Mouse (Mus musculus) midbrain, embryonic 10.5 days (tissue): ENCODE results near the gene Iqch. TPM values are rescaled to one million over a fixed set of nuclear protein-coding genes. Genes with fewer than 3 reads are reported as not detected.

Experiments
- DNase-seq: peaks from one replicate; pipeline ENCODE4 v3.0.0-alpha.2; 2017; ENCODE audit warnings: low spot score
- H3K27ac ChIP-seq: fragments of 300-500 bp; sonication (generic); replicated peaks from 2 replicates; pipeline ENCODE4 v1.5.1; 2016; ENCODE audit warnings: mild to moderate bottlenecking
- H3K27me3 ChIP-seq: fragments of 300-500 bp; sonication (generic); 2 replicates; pipeline ENCODE4 v1.6.1; 2016; ENCODE audit warnings: low read depth, mild to moderate bottlenecking; ENCODE audit not compliant: poor library complexity, severe bottlenecking
- H3K36me3 ChIP-seq: fragments of 300-500 bp; sonication (generic); 2 replicates; pipeline ENCODE4 v1.6.1; 2016; ENCODE audit warnings: mild to moderate bottlenecking, moderate library complexity
- H3K4me1 ChIP-seq: fragments of 300-500 bp; sonication (generic); 2 replicates; pipeline ENCODE4 v1.6.1; 2016
- H3K4me3 ChIP-seq: fragments of 300-500 bp; sonication (generic); 2 replicates; pipeline ENCODE4 v1.5.1; 2016; ENCODE audit warnings: mild to moderate bottlenecking, moderate library complexity
- H3K9me3 ChIP-seq: fragments of 300-500 bp; sonication (generic); replicated peaks from 2 replicates; pipeline ENCODE4 v1.6.1; 2016; ENCODE audit warnings: mild to moderate bottlenecking
- WGBS: fragments of 180-500 bp; shearing (Covaris S2); methylation state at CpG from one replicate; pipeline ENCODE4 v1.1.7; 2016; 5-methylcytosine and 5-hydroxymethylcytosine counted together
- polyA plus RNA-seq: library from polyadenylated mRNA; unstranded; fragments of >200 nt; fragmentation: Nextera tagmentation; extraction: Ambion mirVana; gene quantifications from 2 replicates; pipeline ENCODE4 v1.2.1, GENCODE M21; 2016

Gene Iqch
- polyA plus RNA-seq, 1 experiment from 2014 or later, result 0.10 TPM

DNA sequence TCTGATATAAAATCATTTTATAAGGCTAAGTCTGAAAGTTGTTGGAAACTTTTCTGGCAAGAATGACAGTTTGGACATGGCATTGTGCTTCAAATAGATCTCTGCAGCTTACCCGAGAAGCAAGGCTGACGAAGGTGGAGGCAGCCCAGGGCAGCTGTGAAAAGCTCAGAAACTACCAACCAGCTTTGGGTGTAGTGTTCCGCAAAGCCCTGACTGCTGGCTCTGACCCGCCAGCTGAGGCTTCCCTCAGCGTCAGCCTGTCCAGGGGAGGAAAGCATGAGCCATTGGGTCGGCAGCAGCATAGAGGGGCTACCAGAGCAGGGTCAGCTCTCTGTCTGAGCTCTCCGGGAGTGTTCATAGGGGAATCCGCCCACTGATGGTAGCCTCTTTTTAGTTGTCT lies 7.0 kb upstream of the Iqch start:
- 0 out of 2 replicates have a peak, but pooled peaks cover 5% of the 10 kb centered on the region for H3K36me3 ChIP-seq
- 72% methylated on average over 8 of the region's 8 CpGs for WGBS

DNA sequence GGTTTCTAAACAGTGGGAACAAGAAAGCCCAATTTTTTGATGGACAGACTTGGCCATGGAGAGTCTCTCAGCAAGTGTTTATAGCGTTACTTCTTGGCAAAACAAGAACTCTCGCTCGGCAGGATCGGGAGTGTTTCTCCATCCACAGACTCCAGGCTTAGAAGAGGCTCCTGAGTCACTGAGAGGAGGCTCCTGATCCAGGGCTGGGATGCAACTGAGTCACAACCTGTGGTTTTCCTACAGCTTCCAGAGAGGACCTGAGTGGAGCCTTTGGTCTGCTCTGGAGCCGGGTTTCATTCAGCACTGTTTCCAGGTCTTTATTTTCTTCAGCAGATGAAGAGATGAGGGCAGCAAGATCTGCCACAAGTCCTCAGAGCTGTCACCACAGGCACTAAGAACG lies 5.7 kb upstream of the Iqch start:
- Histone ChIP-seq H3K4me1 (peaks cover 77% of the 10 kb centered on the region), H3K27me3 (no peaks in the 10 kb centered on the region), H3K27ac (no peak overlapping the region; the same call in 1 of the 2 replicates), H3K4me3 (no peak overlapping the region), H3K9me3 (no peaks in the 10 kb centered on the region), H3K36me3 (0 out of 2 replicates have a peak, but pooled peaks cover 5% of the 10 kb centered on the region)
- no peak for DNase-seq
- WGBS, result 77% methylated on average over 6 of the region's 6 CpGs

More for the DNA sequence above, 7.0 kb upstream of the Iqch start:
- Histone ChIP-seq H3K4me1 (peaks cover 71% of the 10 kb centered on the region), H3K27ac (no peak overlapping the region), H3K27me3 (no peaks in the 10 kb centered on the region), H3K4me3 (no peak overlapping the region), H3K9me3 (no peaks in the 10 kb centered on the region)
- no peak for DNase-seq

DNA sequence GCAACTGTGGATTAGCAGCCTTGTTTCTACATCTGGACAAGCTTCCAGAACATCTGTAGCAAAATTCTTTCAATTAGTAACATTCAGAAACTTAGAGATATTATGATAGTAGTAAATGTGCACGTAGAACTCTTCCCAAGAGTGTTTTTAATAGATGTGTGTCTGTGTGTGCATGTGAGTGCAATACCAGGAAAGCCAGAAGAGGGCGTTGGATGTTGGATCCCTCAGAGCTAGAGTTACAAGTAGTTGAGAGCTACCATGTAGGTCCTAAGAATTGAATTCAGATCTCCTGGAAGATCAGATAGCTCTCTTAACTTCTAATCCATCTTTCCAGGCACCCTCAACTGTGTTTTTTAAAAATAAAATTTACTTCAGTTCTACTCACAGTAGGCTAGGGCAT lies 4.3 kb upstream of the Iqch start:
- no peaks in the 10 kb centered on the region for H3K27me3 ChIP-seq
- H3K27ac ChIP-seq, result no peak overlapping the region
- H3K4me1 ChIP-seq, result peaks cover 69% of the 10 kb centered on the region
- H3K9me3 ChIP-seq, result no peaks in the 10 kb centered on the region
- DNase-seq, result no peak
- no peak overlapping the region for H3K4me3 ChIP-seq
- 78% methylated on average over 2 of the region's 2 CpGs for WGBS
- H3K36me3 ChIP-seq, result 0 out of 2 replicates have a peak, but pooled peaks cover 5% of the 10 kb centered on the region

GRCm38 (mm10) chr9:63603849-63604248 lies 1.6 kb upstream of the Iqch start:
- Histone ChIP-seq H3K27me3 (no peaks in the 10 kb centered on the region; the same call in 1 of the 2 replicates), H3K9me3 (no peaks in the 10 kb centered on the region), H3K36me3 (no peaks in the 10 kb centered on the region), H3K4me1 (peaks cover 45% of the 10 kb centered on the region), H3K4me3 (peak overlapping the region; percentile 94; the same call in 1 of the 2 replicates), H3K27ac (no peak overlapping the region)
- 69% methylated on average over 6 of the region's 6 CpGs for WGBS
- DNase-seq, result no peak

DNA sequence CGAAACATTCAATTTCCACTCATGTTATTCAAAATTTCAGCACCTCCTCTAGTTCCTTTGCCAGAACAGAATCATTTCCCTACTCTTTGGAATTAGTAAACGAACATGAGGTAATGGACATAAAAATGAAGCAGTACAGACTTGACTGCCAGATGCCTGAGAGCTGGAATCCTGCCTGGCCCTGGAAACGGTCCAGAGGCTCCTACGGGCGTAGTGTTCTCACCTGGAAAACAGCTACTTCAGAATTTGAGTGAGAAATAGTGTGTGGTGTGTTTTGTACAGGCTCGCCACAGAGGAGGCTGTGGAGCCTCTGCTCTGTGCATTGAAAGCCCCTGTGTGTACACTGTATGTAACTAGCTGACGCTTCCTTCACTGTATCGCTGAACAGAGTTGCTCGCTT lies 5.6 kb downstream of the Iqch start:
- no peaks in the 10 kb centered on the region for H3K36me3 ChIP-seq
- H3K27me3 ChIP-seq, result no peaks in the 10 kb centered on the region; the same call in 1 of the 2 replicates
- WGBS, result 94% methylated on average over 9 of the region's 9 CpGs
- H3K27ac ChIP-seq, result no peak overlapping the region
- no peaks in the 10 kb centered on the region for H3K4me1 ChIP-seq
- DNase-seq, result no peak
- no peaks in the 10 kb centered on the region for H3K9me3 ChIP-seq
- H3K4me3 ChIP-seq, result no peak overlapping the region

- Histone ChIP-seq H3K27me3 (no peaks in the 10 kb centered on the region; the same call in 1 of the 2 replicates), H3K4me1 (no peaks in the 10 kb centered on the region), H3K36me3 (no peaks in the 10 kb centered on the region), H3K27ac (no peak overlapping the region), H3K4me3 (no peak overlapping the region), H3K9me3 (no peaks in the 10 kb centered on the region)
- 90% methylated on average over 8 of the region's 8 CpGs for WGBS
- DNase-seq, result no peak
Observed at GRCm38 (mm10) chr9:63595652-63596051, 6.6 kb downstream of the Iqch start.

DNA sequence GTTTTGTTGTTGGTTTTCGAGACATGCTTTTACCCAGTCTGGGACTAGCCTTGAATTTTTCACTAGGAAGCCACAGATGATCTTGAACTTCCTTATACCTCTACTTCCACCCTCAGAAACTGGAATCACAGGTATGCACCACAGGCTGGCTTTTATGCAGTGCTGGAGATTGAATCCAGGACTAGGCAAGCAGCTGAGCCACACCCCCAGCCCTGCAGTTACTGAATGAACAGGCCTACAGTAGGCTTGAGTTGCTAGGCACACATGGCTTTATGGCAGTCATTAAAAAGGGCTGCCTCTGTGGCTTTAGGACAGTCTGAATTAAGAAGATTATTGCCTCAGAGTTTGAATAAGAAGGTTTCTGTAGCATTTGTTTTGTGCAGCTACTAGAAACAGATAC lies 7.3 kb downstream of the Iqch start:
- no peaks in the 10 kb centered on the region for H3K36me3 ChIP-seq
- H3K4me3 ChIP-seq, result no peak overlapping the region
- no peak overlapping the region for H3K27ac ChIP-seq
- no peaks in the 10 kb centered on the region for H3K9me3 ChIP-seq
- WGBS, result 100% methylated on average over 1 of the region's 1 CpGs
- no peak for DNase-seq
- H3K4me1 ChIP-seq, result no peaks in the 10 kb centered on the region
- no peaks in the 10 kb centered on the region; the same call in 1 of the 2 replicates for H3K27me3 ChIP-seq

- DNase-seq, result no peak
- no peak overlapping the region for H3K4me3 ChIP-seq
- no peaks in the 10 kb centered on the region for H3K27me3 ChIP-seq
- 87% methylated on average over 8 of the region's 8 CpGs for WGBS
- H3K36me3 ChIP-seq, result no peaks in the 10 kb centered on the region
- H3K4me1 ChIP-seq, result no peaks in the 10 kb centered on the region
- H3K9me3 ChIP-seq, result no peaks in the 10 kb centered on the region
- H3K27ac ChIP-seq, result no peak overlapping the region
Observed at GRCm38 (mm10) chr9:63591661-63592256, 10.5 kb downstream of the Iqch start.

GRCm38 (mm10) chr9:63590592-63590991 lies 11.7 kb downstream of the Iqch start:
- no peak overlapping the region for H3K27ac ChIP-seq
- no peaks in the 10 kb centered on the region for H3K4me1 ChIP-seq
- 0 out of 2 replicates have a peak, but pooled peaks cover 8% of the 10 kb centered on the region for H3K9me3 ChIP-seq
- H3K27me3 ChIP-seq, result no peaks in the 10 kb centered on the region
- H3K36me3 ChIP-seq, result no peaks in the 10 kb centered on the region
- WGBS, result 97% methylated on average over 4 of the region's 4 CpGs
- DNase-seq, result no peak
- no peak overlapping the region for H3K4me3 ChIP-seq

GRCm38 (mm10) chr9:63589209-63589608 lies 13.1 kb downstream of the Iqch start:
- no peak for DNase-seq
- no peak overlapping the region for H3K4me3 ChIP-seq
- H3K27ac ChIP-seq, result no peak overlapping the region
- no peaks in the 10 kb centered on the region for H3K27me3 ChIP-seq
- H3K36me3 ChIP-seq, result no peaks in the 10 kb centered on the region
- H3K9me3 ChIP-seq, result 0 out of 2 replicates have a peak, but pooled peaks cover 8% of the 10 kb centered on the region
- WGBS, result 83% methylated on average over 6 of the region's 6 CpGs
- no peaks in the 10 kb centered on the region for H3K4me1 ChIP-seq

DNA sequence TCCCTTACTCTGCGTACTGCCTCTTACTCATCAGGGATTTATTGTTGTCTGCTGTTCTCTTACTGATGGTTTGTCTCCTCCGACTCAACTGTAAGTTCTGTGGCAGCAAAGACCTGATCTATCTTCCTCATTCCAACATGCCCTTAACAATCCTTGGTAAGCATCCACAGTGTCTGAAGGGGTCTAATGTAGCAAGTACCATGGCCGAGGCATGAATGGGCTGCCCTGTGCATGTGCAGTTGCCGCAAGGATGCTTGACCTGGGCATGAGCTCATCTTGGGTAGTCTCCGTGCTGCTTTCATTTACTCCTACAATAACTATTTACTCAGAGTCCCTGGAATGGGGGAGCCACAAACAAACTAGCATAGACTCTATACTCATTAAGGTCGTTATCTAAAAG lies 17.0 kb downstream of the Iqch start:
- WGBS, result 94% methylated on average over 6 of the region's 6 CpGs
- Histone ChIP-seq H3K9me3 (0 out of 2 replicates have a peak, but pooled peaks cover 8% of the 10 kb centered on the region), H3K4me1 (no peaks in the 10 kb centered on the region), H3K4me3 (no peak overlapping the region), H3K27ac (no peak overlapping the region), H3K36me3 (no peaks in the 10 kb centered on the region), H3K27me3 (no peaks in the 10 kb centered on the region)
- DNase-seq, result no peak

DNA sequence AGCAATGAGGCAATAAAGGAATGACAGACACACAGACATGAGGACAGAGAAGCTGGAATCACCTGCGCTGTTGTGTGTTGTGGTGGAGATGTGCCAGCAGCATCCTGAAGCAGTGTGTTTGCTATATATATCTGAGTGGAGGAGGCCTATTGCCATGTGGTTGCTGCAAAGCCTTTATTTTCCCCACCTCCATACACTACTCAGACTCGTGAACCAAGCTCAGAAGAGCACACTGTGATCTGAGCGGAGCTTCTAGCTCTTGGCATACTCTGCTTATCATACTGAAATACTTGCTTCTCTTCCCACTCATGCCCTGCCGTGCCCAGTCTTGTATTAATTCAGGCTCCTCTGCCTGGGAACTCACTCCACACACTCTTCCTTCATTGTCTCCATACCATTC lies 20.5 kb downstream of the Iqch start:
- Histone ChIP-seq H3K27me3 (no peaks in the 10 kb centered on the region), H3K27ac (no peak overlapping the region), H3K9me3 (0 out of 2 replicates have a peak, but pooled peaks cover 8% of the 10 kb centered on the region), H3K4me3 (no peak overlapping the region), H3K36me3 (no peaks in the 10 kb centered on the region), H3K4me1 (no peaks in the 10 kb centered on the region)
- no peak for DNase-seq
- 84% methylated on average over 4 of the region's 4 CpGs for WGBS

GRCm38 (mm10) chr9:63580046-63580445 lies 22.2 kb downstream of the Iqch start:
- DNase-seq, result no peak
- no peak overlapping the region for H3K4me3 ChIP-seq
- WGBS, result 82% methylated on average over 2 of the region's 2 CpGs

More at GRCm38 (mm10) chr9:63580046-63580445, 22.2 kb downstream of the Iqch start:
- H3K9me3 ChIP-seq, result no peaks in the 10 kb centered on the region
- H3K27ac ChIP-seq, result no peak overlapping the region
- no peaks in the 10 kb centered on the region for H3K27me3 ChIP-seq
- no peaks in the 10 kb centered on the region for H3K36me3 ChIP-seq
- no peaks in the 10 kb centered on the region for H3K4me1 ChIP-seq
